Mouse (Mus musculus) kidney, postnatal 36 days (tissue): Measurements from ENCODE around the gene Dnajb3.
"Not testable (repeated sequence)": the region's sequence is repeated elsewhere in the genome, so short reads cannot be mapped to it uniquely, and the experiment has no call there.

Experiments used
- DNase-seq, 2 experiments: peaks; one replicate each; pipeline ENCODE4 v3.0.0; 2021 to 2022; ENCODE audit warnings: mixed read lengths in 2 of 2

The Dnajb3 gene

DNA sequence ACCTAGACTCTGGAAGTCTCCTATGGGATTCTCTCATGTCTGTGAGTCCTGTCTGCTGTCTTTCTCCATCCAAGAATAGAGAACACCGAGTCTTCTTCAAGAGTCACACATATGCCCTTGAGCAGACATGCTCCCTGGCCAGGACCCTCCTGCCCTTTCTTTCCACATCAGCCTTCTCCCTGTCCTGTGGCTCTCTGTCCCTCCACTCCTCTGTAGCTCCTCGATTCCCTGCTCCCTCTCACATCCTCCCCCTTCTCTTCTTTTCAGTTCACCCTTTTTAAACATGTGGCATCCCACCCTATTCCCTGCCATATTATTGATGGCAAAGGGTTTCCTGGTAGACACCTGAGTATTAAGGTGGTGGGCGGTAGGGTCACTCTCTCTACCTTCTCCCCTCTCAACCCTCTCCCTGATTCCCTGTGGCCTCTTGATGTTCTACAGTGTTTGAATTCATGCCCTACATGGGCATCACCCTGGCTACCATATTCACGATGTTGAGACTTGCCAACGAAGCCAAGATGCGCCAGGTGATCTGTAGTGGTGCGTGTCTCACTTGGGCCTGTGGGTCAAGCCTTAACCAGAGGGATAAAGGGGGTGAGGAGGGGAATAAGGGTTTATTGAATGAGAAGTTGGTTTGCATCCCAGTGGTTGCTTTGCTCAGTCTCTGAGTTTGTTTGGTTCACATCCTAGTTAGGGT lies 26.4 kb upstream of the Dnajb3 start:
- no peak for DNase-seq

DNA sequence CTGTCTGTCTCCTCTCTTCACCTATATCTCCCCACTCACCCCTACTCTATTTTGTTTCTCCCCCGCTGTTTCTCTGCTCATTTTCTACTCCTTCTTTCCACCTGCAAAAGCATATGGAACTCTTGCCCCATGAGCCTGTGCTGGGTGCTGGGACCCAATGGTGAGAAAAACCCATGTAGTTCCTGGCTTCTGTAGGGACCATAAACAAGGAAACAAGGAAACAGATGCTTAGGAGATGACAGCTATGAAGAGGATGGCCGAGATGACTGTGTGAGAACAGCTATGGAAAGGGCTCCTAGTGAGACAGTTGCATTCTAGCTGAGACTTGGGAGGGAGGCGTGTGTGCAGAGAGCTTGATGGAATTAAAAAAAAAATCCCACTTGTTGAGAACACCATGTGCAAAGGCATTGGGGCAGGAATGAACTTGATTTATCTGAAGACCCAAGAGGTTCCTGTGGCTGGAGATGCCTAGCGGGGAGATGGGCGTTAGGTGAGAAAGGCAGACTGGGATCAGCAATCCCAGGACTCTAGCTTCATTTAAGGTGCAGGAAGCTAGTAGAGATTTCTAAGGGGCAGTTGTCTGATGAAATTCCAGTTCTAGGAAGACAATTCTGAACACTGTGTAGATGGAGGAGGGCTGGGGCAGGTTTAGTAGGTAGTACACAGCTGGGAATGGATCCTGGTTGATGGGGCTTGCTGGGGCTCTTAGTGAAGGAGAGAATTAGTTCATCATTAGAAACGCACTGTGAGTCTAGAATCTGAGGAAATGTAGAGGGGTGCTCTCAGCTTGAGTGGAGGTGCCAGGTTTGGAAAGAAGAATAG lies 25.6 kb upstream of the Dnajb3 start:
- DNase-seq, result no peak

- DNase-seq, result no peak
Measured at GRCm38 (mm10) chr1:88230421-88230820, 24.8 kb upstream of the Dnajb3 start.

- DNase-seq, result no peak
Measured at GRCm38 (mm10) chr1:88229986-88230385, 24.4 kb upstream of the Dnajb3 start.

DNA sequence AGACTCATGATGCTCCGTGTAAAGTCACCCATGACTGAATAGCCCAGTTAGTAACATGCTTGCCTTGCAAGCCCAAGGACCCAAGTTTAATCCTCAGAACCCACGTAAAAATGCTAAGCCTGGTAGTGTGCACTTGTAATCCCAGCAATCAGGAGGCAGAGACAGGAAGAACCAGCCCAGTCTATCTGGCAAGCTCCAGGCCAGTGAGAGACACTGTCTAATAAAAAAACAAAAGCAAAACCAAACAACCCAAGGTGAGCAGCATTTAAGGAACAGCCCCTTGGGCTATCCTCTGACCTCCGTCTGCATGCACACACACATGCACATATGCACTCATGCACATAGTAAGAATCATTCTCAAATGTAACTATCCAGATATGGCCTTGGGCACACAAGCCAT lies 24.0 kb upstream of the Dnajb3 start:
- DNase-seq, result no peak

DNA sequence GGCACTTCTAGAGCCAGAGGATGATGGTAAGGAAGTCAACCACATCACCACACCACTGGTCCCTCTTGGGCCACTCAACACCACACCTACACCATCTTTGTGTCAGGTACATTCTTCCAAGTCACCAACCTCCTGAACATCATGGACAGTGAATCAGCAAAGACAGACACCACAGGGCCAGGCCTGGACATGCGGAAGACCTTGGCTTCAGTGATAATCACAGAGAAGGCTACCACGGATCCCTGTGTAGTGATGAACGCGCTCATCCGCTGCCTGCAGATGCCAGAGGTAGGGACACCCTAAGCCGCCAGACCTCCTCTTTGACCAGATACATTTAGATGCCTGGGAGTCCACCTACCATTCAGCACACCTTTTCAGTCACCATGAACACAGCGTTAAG lies 22.5 kb upstream of the Dnajb3 start:
- peak in 1 of 2 experiments; percentile 8 for DNase-seq

- peak in 1 of 2 experiments; percentile 2 for DNase-seq
Measured at GRCm38 (mm10) chr1:88227482-88227881, 21.9 kb upstream of the Dnajb3 start.

GRCm38 (mm10) chr1:88226670-88227379 lies 21.2 kb upstream of the Dnajb3 start, which contains the start of gene Mroh2a:
Mroh2a (plus strand) TSS chr1:88226986.
- DNase-seq, result peak in 1 of 2 experiments; percentile 5

GRCm38 (mm10) chr1:88225741-88226140 lies 20.2 kb upstream of the Dnajb3 start:
- DNase-seq, result no peak

DNA sequence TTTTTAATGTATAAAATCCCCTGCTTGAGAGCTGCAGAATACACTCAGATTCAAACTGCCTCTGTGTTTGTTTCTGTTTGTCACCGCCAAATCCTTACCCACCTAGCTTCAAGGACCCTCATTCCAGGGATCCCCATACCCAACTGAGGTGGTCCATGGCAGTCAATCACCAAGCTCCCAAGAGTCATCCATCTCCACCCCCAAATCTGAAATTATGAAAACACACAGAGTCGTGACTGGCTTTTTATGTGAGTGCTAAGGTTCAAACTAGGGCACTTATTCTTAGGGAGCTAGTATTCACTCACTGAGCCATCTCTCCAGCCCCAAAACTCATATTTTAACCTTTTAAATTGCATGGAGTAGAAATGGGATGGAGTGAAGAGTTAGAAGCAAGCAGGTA lies 19.7 kb upstream of the Dnajb3 start:
- DNase-seq, result not testable (repeated sequence)

DNA sequence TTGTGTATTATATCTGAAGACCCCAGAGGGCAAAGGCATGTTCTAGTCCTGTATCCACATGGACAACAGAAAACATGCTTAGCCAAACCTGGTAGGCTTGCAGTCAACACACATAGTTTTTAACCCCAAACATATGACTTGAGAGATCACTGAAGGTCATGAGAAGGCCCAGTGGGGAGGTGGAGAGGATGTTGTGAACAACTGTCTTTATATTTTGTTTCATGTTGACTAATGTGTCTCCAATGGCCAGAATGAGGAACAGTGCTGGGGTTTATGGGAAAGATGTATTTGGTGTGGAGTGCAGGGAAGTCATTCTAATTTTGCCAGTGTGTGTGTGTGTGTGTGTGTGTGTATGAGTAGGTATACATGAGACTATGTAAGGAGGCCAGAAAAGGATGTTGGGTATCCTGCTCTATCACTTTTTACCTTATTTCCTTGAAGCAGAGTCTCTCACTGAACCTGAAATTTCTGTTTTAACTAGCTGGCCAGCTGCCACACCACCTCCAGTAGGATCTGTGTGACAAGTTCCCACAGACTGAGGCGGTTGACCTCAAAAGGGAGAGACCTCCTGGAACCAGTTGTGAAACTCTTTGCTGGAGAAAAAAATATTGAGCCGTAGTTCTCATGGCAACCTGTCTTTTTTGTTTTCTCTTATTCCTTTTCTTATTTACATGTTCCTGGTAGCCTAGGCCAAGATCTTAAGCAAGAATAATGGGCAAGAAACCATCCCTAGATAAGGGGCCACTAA lies 18.6 kb upstream of the Dnajb3 start:
- DNase-seq, result peak; percentile 46 to 69

GRCm38 (mm10) chr1:88223591-88223990 lies 18.0 kb upstream of the Dnajb3 start:
- no peak for DNase-seq

DNA sequence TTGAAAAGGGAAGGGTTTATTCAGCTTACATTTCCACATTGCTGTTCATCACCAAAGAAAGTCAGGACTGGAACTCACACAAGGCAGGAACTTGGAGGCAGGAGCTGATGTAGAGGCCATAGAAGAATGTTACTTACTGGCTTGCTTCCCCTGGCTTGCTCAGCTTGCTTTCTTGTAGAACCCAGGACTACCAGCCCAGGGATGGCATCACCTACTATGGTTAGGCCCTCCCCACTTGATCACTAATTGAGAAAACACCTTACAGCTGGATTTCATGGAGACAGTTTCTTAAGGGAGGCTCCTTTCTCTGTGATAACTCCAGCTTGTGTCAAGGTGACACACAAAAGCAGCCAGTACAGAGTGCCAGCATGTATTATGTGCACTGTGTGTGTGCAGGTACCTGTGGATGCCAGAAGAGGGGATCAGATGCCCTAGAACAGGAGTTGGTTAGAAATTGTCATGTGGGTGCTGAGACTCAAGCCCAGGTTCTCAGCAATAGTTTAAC lies 17.5 kb upstream of the Dnajb3 start:
- DNase-seq, result not testable (repeated sequence)

DNA sequence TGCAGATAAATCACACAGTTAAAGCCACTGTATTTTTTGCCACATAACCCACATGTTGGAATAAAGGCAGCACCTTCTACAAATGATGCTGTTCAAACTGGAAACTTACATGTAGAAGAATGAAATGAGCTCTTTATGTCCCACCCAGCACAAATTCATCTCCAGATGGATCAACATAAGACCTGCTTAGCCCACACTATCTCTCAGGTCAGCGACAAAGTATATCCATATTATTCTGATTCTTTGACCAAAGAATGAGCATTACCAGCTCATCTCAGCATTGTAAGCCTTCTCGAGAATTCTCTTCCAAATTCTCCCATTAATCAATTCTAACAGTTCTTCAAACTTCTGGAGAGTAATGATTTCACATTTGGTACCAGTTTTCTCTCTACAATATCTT lies 16.6 kb upstream of the Dnajb3 start:
- no peak for DNase-seq

- DNase-seq, result no peak
Measured at GRCm38 (mm10) chr1:88220336-88220735, 14.8 kb upstream of the Dnajb3 start.

DNA sequence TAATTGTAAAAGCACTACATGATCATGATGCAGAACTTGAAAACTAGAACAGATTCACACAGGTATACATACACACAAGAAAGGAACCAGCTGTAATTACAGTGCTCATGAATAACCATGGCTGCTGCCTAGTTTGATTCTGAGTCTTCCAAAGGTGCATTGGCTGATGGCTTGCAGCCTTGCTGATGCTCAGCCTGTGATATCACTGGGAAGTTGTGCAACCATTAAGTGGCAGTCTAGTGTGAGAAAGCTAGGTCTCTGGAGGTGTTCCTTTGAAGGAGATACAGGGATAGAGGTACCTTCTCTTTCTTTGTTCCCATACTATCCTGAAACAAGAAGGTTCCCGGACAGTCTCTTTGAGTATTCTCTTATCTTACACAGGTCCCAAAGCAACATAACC lies 13.5 kb upstream of the Dnajb3 start:
- DNase-seq, result no peak

- no peak for DNase-seq
Measured at GRCm38 (mm10) chr1:88218591-88218990, 13.0 kb upstream of the Dnajb3 start.

DNA sequence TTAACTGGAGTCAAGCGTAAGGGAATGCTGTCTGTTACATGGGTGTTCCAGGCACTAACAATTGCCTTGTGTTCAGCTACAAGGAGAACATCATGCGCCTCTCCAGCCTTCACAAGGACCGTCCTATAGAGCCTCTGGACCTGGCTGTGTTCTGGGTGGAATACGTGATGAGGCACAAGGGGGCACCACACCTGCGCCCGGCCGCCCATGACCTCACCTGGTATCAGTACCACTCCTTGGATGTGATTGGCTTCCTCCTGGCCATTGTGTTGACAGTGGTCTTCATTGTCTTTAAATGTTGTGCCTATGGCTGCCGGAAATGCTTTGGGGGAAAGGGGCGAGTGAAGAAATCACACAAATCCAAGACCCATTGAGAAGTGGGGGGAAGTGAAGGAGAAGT lies 12.5 kb upstream of the Dnajb3 start:
- no peak for DNase-seq

DNA sequence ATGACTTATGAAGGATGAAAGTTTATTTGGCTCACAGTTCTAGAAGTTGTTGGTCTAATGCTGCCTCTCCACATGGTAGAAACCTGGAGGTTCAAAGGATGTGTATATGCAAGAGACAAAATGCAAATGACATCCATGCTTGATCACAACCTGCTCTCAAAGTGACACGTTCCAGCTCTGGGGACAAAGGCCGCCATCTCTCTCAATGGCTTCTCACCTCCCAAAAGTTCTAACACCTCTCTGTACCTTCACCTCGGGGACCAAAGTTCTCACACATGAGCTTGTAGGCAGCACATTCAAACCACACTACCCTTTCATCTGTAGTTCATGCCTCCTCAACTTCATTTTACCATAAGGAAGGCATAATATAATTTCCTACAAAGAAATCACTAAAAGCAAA lies 12.0 kb upstream of the Dnajb3 start:
- DNase-seq, result no peak

DNA sequence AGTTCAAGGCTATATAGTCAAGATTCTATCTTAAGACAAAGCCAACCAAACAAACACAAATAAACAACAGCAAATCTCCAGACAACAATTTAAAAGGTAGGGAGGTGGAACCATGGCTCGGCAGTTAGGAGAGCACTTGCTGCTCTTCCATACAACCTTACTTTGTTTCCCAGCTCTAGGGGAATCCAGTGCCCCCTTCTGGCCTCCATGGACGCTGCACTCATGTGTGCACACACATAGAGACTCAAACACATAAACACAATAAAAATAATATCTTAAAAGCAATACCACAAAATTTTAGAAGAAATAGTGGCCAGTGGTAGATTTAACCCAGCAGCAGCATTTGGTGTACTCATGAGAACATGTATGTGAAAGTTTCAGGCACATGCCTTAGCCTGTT lies 11.6 kb upstream of the Dnajb3 start:
- no peak for DNase-seq

DNA sequence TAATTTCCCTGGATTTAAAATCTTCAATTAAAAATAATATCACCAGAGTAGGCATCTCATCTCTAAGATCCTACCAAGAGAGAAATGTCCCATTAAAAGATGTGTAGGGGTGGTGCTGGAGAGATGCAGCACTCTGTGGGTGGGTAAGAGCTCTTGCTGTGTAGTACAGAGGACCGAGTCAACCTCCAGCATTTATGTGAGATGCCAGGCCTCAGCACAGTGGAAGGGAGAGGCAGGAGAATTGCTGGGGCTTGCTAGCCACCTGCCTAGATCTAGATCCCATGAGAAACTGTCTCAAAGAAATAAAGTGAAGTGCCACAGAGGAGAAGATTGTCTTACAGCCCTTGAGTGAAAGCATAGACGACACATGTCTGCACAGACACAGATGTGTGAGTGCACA lies 11.0 kb upstream of the Dnajb3 start:
- no peak for DNase-seq
